Mouse (Mus musculus) embryonic stem cell, embryonic (primary cell): ENCODE data around the gene Plch2.

ENCODE experiments used
- CTCF ChIA-PET, 4 experiments: fragments of 300-600 bp in 2 of 4; fragments of 350-600 bp in 2 of 4; sonication (Branson Sonifier 250); formaldehyde crosslinking; loops; one replicate each; lab custom pipeline; 2022; ENCODE audit warnings: inconsistent platforms in 2 of 4; lab: Charles Lee
- POLR2A ChIA-PET, 4 experiments: fragments of 300-600 bp in 2 of 4; fragments of 350-600 bp in 2 of 4; sonication (Branson Sonifier 250); formaldehyde crosslinking; loops; one replicate each; lab custom pipeline; 2022; ENCODE audit warnings: antibody characterized with exemption in 4 of 4, inconsistent platforms in 1 of 4; lab: Charles Lee

The Plch2 gene

DNA sequence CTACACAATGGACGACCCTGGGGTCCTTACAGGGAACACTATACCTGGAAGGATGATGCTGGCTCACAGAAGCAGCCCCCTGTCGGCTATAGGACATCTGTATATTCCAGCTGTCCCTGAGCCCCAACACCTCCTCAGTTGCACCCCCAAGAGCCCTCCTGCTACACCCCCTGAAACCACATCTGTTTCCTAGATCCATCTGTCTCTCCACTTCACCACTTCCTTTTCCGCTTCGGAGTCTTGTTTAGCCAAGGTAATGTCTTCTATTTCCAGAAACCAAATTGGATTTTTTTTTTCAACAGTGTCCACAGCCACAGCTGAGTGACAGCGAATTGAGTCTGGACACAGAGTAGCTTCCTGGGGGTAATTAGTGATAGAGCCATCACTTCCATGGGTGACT lies 57.2 kb downstream of the Plch2 start:
- CTCF ChIA-PET = interaction anchor here in 2 of 4 experiments (0.6 to 1.4 kb wide), 3 partner anchors 14 kb away, joined by 3 to 5 read pairs (median 4); no protein-coding TSS in a partner anchor
- POLR2A ChIA-PET = no interaction called here

DNA sequence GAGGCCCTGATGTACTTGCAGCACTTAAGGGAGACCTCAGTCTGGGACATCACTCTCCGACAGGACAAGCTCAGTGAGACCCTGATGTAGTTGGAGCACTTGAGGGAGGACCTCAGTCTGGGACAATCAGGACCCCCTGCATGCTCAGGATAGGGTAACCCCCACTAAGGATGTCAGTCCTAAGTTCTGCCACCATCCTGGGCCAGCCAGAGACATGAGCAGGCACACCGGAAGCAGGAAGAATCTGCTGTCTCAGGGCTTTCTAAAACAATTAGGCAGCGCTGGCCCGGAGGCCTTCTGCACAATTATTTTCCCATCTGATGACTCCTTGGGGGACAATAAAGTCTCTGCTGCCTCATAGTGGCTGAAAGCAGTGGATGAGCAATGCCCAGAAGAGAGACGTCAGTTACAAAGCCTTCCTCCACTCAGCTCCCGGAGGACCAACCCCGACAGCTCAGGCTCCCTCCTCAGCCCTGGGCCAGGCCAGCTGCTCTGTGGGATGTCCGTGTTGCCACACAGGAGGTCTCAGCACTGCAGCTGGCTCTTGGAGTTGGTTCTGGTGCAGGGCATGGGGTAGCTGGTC lies 59.9 kb downstream of the Plch2 start:
- POLR2A ChIA-PET = interaction anchor here in 1 of 4 experiments (1.2 kb wide), 1 partner anchor 18 kb away, joined by 3 read pairs; no protein-coding TSS in a partner anchor

DNA sequence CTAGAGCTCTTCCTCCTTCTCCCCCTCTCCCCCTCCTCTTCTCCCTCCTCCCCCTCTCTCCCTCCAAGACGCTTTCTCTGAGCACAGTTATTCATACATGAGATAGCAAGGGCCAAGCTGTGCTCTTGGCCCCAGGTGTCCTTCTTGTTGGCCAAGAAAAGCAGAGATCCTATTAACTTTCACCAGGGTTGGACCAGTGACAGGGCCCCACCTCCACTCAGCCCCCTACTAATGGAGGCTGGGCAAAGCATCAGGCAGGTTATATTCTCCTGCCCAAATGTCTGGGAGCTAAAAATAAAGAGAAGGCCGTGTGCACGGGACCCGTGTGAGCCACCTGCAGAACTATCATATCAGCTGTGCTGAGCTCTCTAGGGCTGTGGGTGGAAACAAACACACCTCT lies 61.7 kb downstream of the Plch2 start:
- ChIA-PET CTCF (interaction anchor here (0.6 to 3.4 kb wide), 8 partner anchors 9 to 313 kb away, joined by 3 to 13 read pairs (median 3); no protein-coding TSS in a partner anchor), POLR2A (interaction anchor here (0.6 to 1.3 kb wide), 6 partner anchors 11 to 336 kb away, joined by 3 to 4 read pairs (median 3); no protein-coding TSS in a partner anchor)

More for the DNA sequence above, 59.9 kb downstream of the Plch2 start:
- CTCF ChIA-PET = interaction anchor here (0.5 to 3.4 kb wide), 10 partner anchors 11 to 139 kb away, joined by 3 to 13 read pairs (median 6); no protein-coding TSS in a partner anchor

DNA sequence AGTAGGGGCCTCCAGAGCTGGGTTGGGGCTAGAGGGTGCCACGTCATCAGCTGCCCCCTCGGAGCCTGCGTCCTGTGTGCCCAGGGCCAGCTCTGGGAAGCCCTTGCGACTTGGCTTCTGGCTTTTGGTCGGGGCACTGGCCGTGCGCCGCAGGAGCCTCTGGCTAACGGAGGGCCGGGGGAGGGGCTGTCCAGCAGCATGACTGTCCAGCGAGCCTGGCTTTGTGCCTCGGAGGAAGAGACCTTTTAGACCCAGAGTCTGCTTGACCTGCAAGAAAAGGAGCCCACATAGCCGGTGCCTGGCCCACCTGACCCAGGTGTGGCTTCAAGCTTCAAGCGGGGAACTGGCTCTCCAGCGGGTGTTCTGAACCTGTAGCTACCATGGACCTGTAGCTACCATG lies 69.8 kb downstream of the Plch2 start:
- CTCF ChIA-PET = interaction anchor here (1.0 to 2.3 kb wide), 19 partner anchors 8 to 85 kb away, joined by 3 to 13 read pairs (median 6); partner anchors contain the start of genes Hes5 (in 1 of the 4), Pank4 (in 1 of the 4) and Pex10 (in 1 of the 4)

GRCm38 (mm10) chr4:154986096-154986495 lies 70.5 kb downstream of the Plch2 start:
- ChIA-PET CTCF (interaction anchor here (0.6 to 2.4 kb wide), 59 partner anchors 9 to 319 kb away, joined by 3 to 14 read pairs (median 4); partner anchors contain the start of genes Hes5 (in 2 of the 4), Pex10 (in 2 of the 4), Fam213b (in 1 of the 4) and Pank4 (in 1 of the 4)), POLR2A (interaction anchor here in 3 of 4 experiments (0.6 to 5.3 kb wide), 10 partner anchors 12 to 147 kb away, joined by 3 to 41 read pairs (median 4); partner anchors contain the start of genes Pank4 (in 1 of the 3) and Pex10 (in 1 of the 3))

More for the DNA sequence above, 69.8 kb downstream of the Plch2 start:
- POLR2A ChIA-PET = interaction anchor here in 2 of 4 experiments (1.5 to 5.3 kb wide), 5 partner anchors 13 to 80 kb away, joined by 3 to 41 read pairs (median 23); partner anchors contain the start of genes Pank4 (in 1 of the 2) and Pex10 (in 1 of the 2)

- ChIA-PET CTCF (interaction anchor here (0.5 to 2.4 kb wide), 63 partner anchors 8 to 818 kb away, joined by 3 to 14 read pairs (median 4); partner anchors contain the start of genes Pex10 (in 3 of the 4), Hes5 (in 2 of the 4), Fam213b (in 1 of the 4) and Pank4 (in 1 of the 4)), POLR2A (interaction anchor here in 3 of 4 experiments (0.6 to 5.3 kb wide), 12 partner anchors 10 to 146 kb away, joined by 3 to 41 read pairs (median 4); partner anchors contain the start of genes Pank4 (in 1 of the 3) and Pex10 (in 1 of the 3))
Measured at GRCm38 (mm10) chr4:154985151-154985777, 71.3 kb downstream of the Plch2 start.

- CTCF ChIA-PET = interaction anchor here in 3 of 4 experiments (0.8 to 2.9 kb wide), 15 partner anchors 9 to 265 kb away, joined by 3 to 9 read pairs (median 5); partner anchors contain the start of genes Faap20 (in 2 of the 3) and Pex10 (in 1 of the 3)
- POLR2A ChIA-PET = interaction anchor here in 3 of 4 experiments (0.7 to 5.3 kb wide), 17 partner anchors 8 to 239 kb away, joined by 3 to 41 read pairs (median 4); partner anchors contain the start of genes Pank4 (in 1 of the 3), Pex10 (in 1 of the 3) and Ski (in 1 of the 3)
Measured at GRCm38 (mm10) chr4:154983767-154984166, 72.8 kb downstream of the Plch2 start.

- CTCF ChIA-PET = interaction anchor here (0.6 to 2.9 kb wide), 16 partner anchors 10 to 266 kb away, joined by 3 to 14 read pairs (median 5); partner anchors contain the start of genes Pex10 (in 2 of the 4), Faap20 (in 1 of the 4) and Pank4 (in 1 of the 4)
- POLR2A ChIA-PET = interaction anchor here in 3 of 4 experiments (0.6 to 5.3 kb wide), 15 partner anchors 8 to 196 kb away, joined by 3 to 41 read pairs (median 5); partner anchors contain the start of genes Hes5 (in 1 of the 3), Morn1 (in 1 of the 3), Pank4 (in 1 of the 3) and Pex10 (in 1 of the 3)
Measured at GRCm38 (mm10) chr4:154982247-154983120, 74.1 kb downstream of the Plch2 start.

- CTCF ChIA-PET = interaction anchor here in 3 of 4 experiments (0.5 to 2.9 kb wide), 13 partner anchors 9 to 182 kb away, joined by 3 to 14 read pairs (median 5); partner anchors contain the start of genes Pex10 (in 2 of the 3) and Pank4 (in 1 of the 3)
- POLR2A ChIA-PET = interaction anchor here in 2 of 4 experiments (1.2 to 5.0 kb wide), 6 partner anchors 9 to 85 kb away, joined by 3 to 41 read pairs (median 6); partner anchors contain the start of gene Pex10 (in 1 of the 2)
Measured at GRCm38 (mm10) chr4:154981530-154981929, 75.1 kb downstream of the Plch2 start.

DNA sequence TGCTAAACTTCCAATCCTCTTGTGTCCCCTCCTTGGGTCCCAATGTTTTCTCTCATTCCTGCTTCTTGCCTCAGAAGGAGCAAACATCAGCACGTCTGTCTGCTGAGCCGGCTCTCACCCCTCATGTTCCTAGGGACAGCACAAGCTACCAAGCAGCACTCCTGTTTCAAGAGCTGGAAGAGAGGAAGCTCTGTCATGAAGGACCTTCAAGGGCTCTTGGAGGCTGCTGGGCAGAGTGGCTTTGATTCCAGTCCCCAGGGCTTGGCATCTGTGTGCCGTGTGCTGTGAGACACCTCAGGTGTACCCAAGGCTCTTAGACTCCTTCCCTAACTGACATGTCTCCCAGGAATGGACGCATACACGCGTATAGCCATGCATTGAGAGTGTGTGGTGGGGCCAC lies 75.5 kb downstream of the Plch2 start:
- CTCF ChIA-PET = interaction anchor here in 3 of 4 experiments (0.5 to 2.3 kb wide), 10 partner anchors 8 to 183 kb away, joined by 3 to 14 read pairs (median 4); partner anchors contain the start of gene Pex10 (in 2 of the 3)
- POLR2A ChIA-PET = interaction anchor here in 2 of 4 experiments (1.2 to 3.1 kb wide), 5 partner anchors 14 to 86 kb away, joined by 3 to 10 read pairs (median 5); partner anchors contain the start of gene Pex10 (in 1 of the 2)

DNA sequence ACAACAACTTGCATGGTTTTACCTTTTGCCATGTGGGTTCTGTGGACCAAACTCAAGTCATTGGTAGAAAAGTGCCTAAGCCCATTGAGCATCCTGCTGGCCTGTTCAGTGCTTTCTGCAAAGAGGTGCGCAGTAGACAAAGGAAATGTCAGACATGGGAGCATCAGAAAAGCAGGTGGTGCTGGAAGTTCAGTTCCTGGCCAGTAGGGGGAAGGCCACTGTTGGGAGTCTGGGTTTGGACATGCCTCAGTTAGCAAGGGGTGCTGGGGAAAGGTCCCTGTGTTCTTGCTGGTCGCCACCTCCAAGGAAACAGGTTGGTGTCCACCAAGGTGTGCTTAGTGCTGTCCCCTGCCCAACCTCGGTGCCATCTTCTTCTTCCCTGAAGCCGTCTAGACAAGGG lies 76.5 kb downstream of the Plch2 start:
- CTCF ChIA-PET = interaction anchor here in 2 of 4 experiments (0.7 to 1.7 kb wide), 5 partner anchors 12 to 86 kb away, joined by 3 to 8 read pairs (median 7); partner anchors contain the start of gene Hes5 (in 1 of the 2)

GRCm38 (mm10) chr4:154974163-154974611 lies 82.4 kb downstream of the Plch2 start:
- CTCF ChIA-PET = interaction anchor here in 3 of 4 experiments (0.8 to 1.6 kb wide), 8 partner anchors 9 to 275 kb away, joined by 3 to 6 read pairs (median 4); partner anchors contain the start of gene Faap20 (in 1 of the 3)
- POLR2A ChIA-PET = interaction anchor here in 3 of 4 experiments (0.8 to 7.7 kb wide), 12 partner anchors 8 to 96 kb away, joined by 3 to 56 read pairs (median 4); partner anchors contain the start of genes Hes5 (in 2 of the 3), Pank4 (in 2 of the 3) and Pex10 (in 2 of the 3)

More for the DNA sequence above, 76.5 kb downstream of the Plch2 start:
- POLR2A ChIA-PET = interaction anchor here in 2 of 4 experiments (1.0 to 3.1 kb wide), 8 partner anchors 10 to 87 kb away, joined by 3 to 10 read pairs (median 4); partner anchors contain the start of gene Pex10 (in 1 of the 2)

GRCm38 (mm10) chr4:154972546-154972945 lies 84.0 kb downstream of the Plch2 start:
- ChIA-PET POLR2A (interaction anchor here in 2 of 4 experiments (1.0 to 7.7 kb wide), 9 partner anchors 8 to 114 kb away, joined by 3 to 56 read pairs (median 6); partner anchors contain the start of genes Pank4 (in 2 of the 2), Hes5 (in 1 of the 2), Morn1 (in 1 of the 2) and Pex10 (in 1 of the 2)), CTCF (interaction anchor here in 2 of 4 experiments (0.7 to 3.4 kb wide), 9 partner anchors 8 to 94 kb away, joined by 3 to 13 read pairs (median 3); partner anchors contain the start of genes Pank4 (in 1 of the 2) and Pex10 (in 1 of the 2))

GRCm38 (mm10) chr4:154967173-154967572 lies 89.4 kb downstream of the Plch2 start:
- ChIA-PET CTCF (interaction anchor here in 2 of 4 experiments (0.6 to 1.6 kb wide), 3 partner anchors 69 to 282 kb away, joined by 3 to 5 read pairs (median 4); partner anchors contain the start of gene Faap20 (in 1 of the 2)), POLR2A (interaction anchor here in 1 of 4 experiments (0.6 kb wide), 1 partner anchor 501 kb away, joined by 3 read pairs; no protein-coding TSS in a partner anchor)

- POLR2A ChIA-PET = interaction anchor here in 2 of 4 experiments (0.8 to 3.3 kb wide), 9 partner anchors 9 to 88 kb away, joined by 3 to 23 read pairs (median 6); no protein-coding TSS in a partner anchor
- CTCF ChIA-PET = interaction anchor here in 2 of 4 experiments (0.6 to 2.2 kb wide), 6 partner anchors 9 to 89 kb away, joined by 3 to 10 read pairs (median 4); partner anchors contain the start of gene Fam213b (in 1 of the 2)
Measured at GRCm38 (mm10) chr4:154965856-154966255, 90.7 kb downstream of the Plch2 start.
